Mouse (Mus musculus) olfactory bulb, adult 2 months (tissue): Measurements from ENCODE around the gene Arhgap22. TPM values are rescaled to one million over a fixed set of nuclear protein-coding genes. Genes with fewer than 3 reads are reported as not detected.

Source experiments
- H3K27ac ChIP-seq: fragments of 200-500 bp; 2 replicates; pipeline ENCODE4 v1.5.1; 2012; ENCODE audit warnings: low read depth, low read length; ENCODE audit not compliant: insufficient read depth
- H3K4me1 ChIP-seq: fragments of 200-500 bp; 2 replicates; pipeline ENCODE4 v1.6.1; 2012; ENCODE audit warnings: low read length; ENCODE audit not compliant: control insufficient read depth, insufficient read depth
- H3K4me3 ChIP-seq: fragments of 200-500 bp; 2 replicates; pipeline ENCODE4 v1.5.1; 2012; ENCODE audit warnings: mild to moderate bottlenecking, low read depth, low read length, moderate library complexity; ENCODE audit not compliant: insufficient read depth
- CTCF ChIP-seq: fragments of 200-500 bp; IDR thresholded peaks from 2 replicates; pipeline ENCODE4 v1.5.1; 2012; ENCODE audit warnings: low read depth, mild to moderate bottlenecking, low read length, moderate library complexity; ENCODE audit not compliant: insufficient read depth
- POLR2A ChIP-seq: fragments of 200-500 bp; IDR thresholded peaks from 2 replicates; pipeline ENCODE4 v1.6.1; 2012; ENCODE audit warnings: mild to moderate bottlenecking, low read depth, low read length, moderate library complexity; ENCODE audit not compliant: insufficient read depth
- WGBS: fragments of 180-500 bp; shearing (Covaris S2); methylation state at CpG from one replicate; pipeline ENCODE4 v1.1.7; 2018; 5-methylcytosine and 5-hydroxymethylcytosine counted together
- polyA plus RNA-seq: library from polyadenylated mRNA; stranded (reverse); fragments of >200 nt; gene quantifications from 2 replicates; pipeline ENCODE4 v1.2.4, GENCODE M21; 2012; ENCODE audit warnings: low replicate concordance; ENCODE audit not compliant: missing spikeins, insufficient read depth, insufficient read length

Gene Arhgap22
- polyA plus RNA-seq, 1 experiment: not detected

DNA sequence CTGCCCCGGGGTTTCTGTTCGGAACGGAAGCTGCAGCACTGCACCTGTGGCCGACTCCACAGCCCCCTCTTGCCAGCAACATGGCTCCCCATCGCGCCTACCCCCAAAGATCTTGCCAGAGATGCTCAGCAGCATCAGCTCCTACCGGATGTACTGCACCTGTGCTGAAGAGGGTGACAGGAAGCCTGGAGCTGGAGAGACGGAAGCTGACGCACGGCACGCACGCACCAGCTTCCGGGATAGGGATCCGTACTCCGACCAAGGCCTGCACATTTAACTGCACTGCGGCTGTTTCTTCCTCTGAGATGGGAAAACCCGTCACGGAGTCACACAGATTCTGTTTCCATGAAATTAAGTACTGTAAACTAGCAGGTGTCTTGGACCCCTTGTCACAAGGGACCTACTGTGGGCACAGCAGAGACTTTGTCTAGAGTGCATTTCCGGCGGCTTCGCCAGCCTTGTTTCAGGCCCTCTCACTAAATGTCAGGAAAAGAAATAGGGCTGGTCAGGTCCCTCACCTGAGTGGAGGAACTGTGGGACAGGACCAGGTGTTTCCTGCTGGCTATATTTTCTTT is 23.9 kb upstream of the Arhgap22 start:
- Histone ChIP-seq H3K4me3 (no peak overlapping the region), H3K27ac (no peak overlapping the region), H3K4me1 (no peaks in the 10 kb centered on the region)
- TF ChIP-seq POLR2A (no peak), CTCF (no peak)
- 94% methylated on average over 21 of the region's 21 CpGs for WGBS

DNA sequence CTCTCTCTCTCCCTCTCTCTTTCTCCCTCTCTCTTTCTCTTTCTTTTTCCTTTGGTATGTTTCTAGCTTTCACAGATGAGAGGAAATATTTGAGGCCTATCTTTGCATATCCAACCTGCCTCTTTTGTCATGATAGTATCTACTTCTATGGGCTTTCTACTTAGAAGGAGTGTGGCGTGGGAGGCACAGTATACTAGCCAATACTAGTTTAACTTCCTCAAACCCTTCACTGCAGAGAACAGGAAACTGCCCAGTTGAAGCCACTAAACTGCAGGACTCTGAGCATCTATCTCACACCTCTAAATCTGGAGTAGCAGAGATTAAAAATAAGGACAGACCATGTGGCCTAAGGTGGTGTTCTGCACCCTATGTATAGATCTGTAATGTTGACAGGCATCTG is 23.2 kb upstream of the Arhgap22 start:
- H3K4me1 ChIP-seq: no peaks in the 10 kb centered on the region
- 79% methylated on average over 1 of the region's 1 CpGs for WGBS
- TF ChIP-seq CTCF (no peak), POLR2A (no peak)
- no peak overlapping the region for H3K27ac ChIP-seq
- no peak overlapping the region for H3K4me3 ChIP-seq

- Histone ChIP-seq H3K27ac (no peak overlapping the region), H3K4me3 (no peak overlapping the region), H3K4me1 (no peaks in the 10 kb centered on the region)
- TF ChIP-seq CTCF: no peak
- no peak for TF ChIP-seq POLR2A
Measured at GRCm38 (mm10) chr14:33193762-33194161, 20.1 kb upstream of the Arhgap22 start.

DNA sequence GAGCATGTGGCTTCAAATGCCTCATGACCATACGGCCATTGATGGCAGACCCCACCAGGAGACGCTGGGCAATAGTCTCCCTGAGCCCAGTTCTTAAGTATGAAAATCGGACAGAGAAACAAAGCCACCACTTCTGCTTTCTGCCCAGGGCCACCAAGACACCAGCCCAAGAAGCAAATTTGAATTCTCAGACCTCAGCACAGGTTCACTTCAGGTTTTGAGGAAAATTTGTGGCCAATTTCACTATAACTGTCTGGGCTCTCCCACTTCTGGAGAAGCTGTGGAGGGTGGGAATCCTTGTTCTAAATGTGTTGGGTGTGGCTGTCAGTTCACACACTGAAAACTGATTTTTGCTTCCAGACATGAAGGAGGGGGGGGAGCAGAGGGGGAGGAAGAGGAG is 19.6 kb upstream of the Arhgap22 start:
- 89% methylated on average over 3 of the region's 3 CpGs for WGBS
- H3K4me3 ChIP-seq: no peak overlapping the region

GRCm38 (mm10) chr14:33202161-33202560 is 11.7 kb upstream of the Arhgap22 start:
- WGBS: 83% methylated on average over 4 of the region's 4 CpGs
- no peak overlapping the region for H3K27ac ChIP-seq
- TF ChIP-seq CTCF (no peak), POLR2A (no peak)
- H3K4me1 ChIP-seq: peaks cover 5% of the 10 kb centered on the region
- H3K4me3 ChIP-seq: no peak overlapping the region

More for the DNA sequence above, 19.6 kb upstream of the Arhgap22 start:
- TF ChIP-seq POLR2A (no peak), CTCF (no peak)
- no peaks in the 10 kb centered on the region for H3K4me1 ChIP-seq
- H3K27ac ChIP-seq: no peak overlapping the region

- Histone ChIP-seq H3K4me3 (no peak overlapping the region), H3K27ac (no peak overlapping the region), H3K4me1 (peaks cover 5% of the 10 kb centered on the region)
- TF ChIP-seq CTCF (no peak), POLR2A (no peak)
- WGBS: 87% methylated on average over 6 of the region's 6 CpGs
Measured at GRCm38 (mm10) chr14:33202885-33203284, 10.9 kb upstream of the Arhgap22 start.

- H3K27ac ChIP-seq: no peak overlapping the region
- WGBS: 90% methylated on average over 14 of the region's 14 CpGs
- H3K4me1 ChIP-seq: peaks cover 5% of the 10 kb centered on the region
- TF ChIP-seq CTCF: no peak
- TF ChIP-seq POLR2A: no peak
- no peak overlapping the region for H3K4me3 ChIP-seq
Measured at GRCm38 (mm10) chr14:33203777-33204176, 10.0 kb upstream of the Arhgap22 start.

DNA sequence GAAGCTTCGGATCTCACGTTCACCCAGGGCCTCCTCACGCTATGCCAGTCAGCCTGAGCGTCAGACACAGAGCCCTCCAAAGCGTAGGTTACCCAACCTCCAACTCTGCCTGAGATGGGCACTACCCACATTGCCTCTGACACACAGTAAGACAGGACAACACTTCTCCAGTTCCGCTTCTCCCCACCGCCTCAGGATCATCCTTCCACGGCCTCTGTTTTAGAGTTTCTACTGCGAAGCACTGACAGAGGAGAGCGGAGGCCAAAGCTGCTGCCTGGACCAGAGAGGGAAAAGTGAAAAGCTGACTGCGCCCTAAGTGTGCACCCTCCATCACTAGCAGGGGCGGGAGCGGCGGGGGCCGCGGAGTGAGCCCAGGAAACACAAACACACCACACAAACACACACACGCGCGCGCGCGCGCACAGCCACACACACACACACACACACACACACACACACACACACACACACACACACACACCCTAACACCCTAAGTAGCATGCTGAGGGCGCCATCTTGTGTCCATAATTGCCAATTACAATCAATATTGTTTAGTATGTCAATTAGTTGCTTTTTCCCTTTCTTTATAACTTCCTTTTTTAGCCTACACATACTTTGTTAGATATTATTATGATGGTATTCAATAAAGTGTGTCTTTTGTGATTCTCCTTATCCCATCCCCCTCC is 8.4 kb upstream of the Arhgap22 start:
- Histone ChIP-seq H3K27ac (no peak overlapping the region), H3K4me1 (peaks cover 5% of the 10 kb centered on the region), H3K4me3 (peak overlapping the region; percentile 32)
- TF ChIP-seq CTCF (peak; percentile 59; the same call in 1 of the 2 replicates), POLR2A (no peak)
- 42% methylated on average over 17 of the region's 24 CpGs for WGBS

- peaks cover 5% of the 10 kb centered on the region for H3K4me1 ChIP-seq
- no peak overlapping the region for H3K27ac ChIP-seq
- no peak overlapping the region for H3K4me3 ChIP-seq
- TF ChIP-seq POLR2A: no peak
- TF ChIP-seq CTCF: no peak
- 21% methylated on average over 2 of the region's 2 CpGs for WGBS
Measured at GRCm38 (mm10) chr14:33207011-33207410, 6.8 kb upstream of the Arhgap22 start.
